Mouse (Mus musculus): ENCODE data around the gene Keap1. TPM values are rescaled to one million over a fixed set of nuclear protein-coding genes. Genes with fewer than 3 reads are reported as not detected.
"Not testable (repeated sequence)": the region's sequence is repeated elsewhere in the genome, so short reads cannot be mapped to it uniquely, and the experiment has no call there.

Keap1 gene
- total RNA-seq (2022) = 10 to 100 TPM; 57.8 to 68.8 (median 59.9) TPM

DNA sequence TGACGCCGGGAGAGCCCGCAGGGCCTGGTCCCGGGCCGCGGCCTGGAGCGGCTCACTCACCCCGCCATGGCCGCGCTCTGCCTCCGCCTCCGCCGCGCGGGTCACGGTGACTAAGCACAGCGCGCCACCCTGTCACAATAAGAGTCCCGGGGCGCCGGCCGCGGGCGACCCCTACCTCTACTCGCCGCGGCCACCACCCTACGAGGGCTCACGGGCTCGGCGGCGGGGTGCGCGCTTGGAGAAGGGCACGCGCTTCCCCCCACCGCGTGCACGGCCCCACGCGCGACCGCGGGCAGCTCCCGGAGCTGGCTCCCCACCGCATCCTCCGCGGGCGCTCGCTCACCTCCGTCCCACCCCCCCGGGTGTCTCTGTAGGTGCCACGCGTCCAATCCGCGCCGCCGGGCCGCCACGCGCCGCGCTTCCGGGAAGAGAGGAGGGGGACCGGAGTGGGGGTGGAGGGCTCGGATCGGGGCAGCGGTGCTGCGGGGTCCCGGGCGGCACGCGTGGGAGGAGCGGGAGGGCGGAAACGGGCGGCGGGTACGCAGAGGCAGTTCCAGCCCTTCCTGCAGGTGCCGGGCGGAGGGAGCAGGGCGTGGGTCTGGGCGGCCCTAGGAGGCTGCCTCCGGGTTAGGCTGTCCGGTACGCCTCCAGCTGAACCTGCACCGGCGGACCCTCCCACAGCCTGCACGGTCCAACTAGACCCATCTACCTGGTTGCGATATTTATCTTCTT, at the start of gene Keap1:
Keap1 (minus strand) TSS at position 629 of the 732 bp plus-strand sequence.
- DNase-seq (ENCODE audit: low spot score in 2 of 2) = peak; percentile 67

DNA sequence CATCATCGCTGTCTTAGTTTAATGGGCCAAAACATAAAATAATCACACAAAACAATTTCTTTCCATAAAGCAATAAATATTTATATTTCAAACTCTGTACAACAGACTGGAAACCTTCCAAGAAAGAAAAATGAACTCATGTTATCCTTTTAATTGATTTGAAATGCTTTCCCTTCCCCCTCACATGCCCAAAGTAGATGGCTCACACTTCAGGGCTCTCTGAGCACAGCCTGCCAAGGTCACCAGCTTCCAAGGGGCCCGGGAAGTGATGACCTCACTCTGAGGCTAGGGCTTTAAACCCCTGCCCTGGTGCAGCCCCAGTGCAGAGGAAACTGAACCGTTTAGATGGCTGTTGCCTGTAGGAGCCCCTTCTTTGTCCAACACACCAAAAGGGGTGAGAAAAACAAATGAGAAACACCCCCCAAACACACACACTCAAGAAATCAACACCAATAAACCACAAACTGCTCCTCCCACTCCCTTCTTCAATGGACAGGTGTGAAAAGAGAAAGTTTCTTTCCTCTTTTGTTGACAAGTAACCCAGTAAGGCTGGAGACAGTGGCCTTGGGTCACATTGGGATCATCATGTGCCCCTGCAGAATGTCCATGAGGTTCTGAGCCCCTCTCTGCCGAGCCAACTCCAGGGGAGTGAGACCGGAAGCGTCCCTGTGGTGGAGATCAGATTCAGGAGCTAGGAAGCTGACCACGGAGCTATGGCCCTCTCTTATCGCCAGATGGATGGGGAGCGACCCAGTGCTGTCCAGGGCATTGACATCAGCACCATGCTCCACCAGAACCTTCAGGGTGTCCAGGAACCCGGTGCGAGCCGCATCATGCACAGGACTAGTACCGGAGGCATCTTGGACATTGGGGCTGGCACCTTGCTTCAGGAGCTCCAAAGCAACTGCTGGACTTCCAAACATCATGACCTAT, 49.5 kb upstream of the Keap1 start:
- DNase-seq (ENCODE audit: low spot score in 2 of 2) = no peak

DNA sequence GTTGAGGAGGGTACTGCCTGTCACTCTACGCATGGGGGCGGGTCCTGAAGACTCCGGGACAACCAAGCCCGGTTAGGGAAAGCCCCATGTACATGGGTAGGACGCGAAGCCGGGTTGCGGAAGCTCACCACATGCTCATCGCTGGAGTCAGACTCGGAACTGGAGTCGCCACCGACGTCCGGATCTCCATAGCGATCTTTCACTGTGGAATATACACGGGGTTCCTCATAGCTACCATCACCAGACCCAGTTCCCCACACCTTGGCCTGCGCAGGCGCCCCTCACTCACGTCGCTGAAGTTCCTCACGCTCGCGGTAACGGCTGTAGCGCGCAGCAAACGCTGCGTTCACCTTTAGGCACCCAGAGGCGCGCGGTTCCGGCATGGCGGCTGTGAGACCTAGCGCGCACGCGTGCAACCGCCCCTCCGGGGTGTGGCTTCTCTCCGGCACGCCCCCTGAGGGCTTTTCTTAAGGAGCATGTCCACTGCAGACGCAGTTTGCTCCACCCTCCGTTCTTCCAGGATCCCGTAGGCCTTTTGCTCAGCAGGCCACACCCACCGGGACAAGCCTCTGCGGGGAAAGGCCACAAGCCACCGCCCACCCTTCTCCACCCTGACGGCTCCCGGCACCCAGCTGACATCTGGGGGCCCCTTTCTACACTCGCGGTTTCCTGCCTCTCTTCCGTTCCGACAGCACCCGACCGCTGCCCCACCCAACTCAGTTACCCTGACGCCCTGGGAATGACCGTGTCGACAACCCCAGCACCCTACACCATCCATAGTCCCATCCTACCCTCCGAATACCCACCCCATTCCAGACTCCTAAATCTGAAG, 48.6 kb upstream of the Keap1 start, which contains the start of gene Kri1:
Kri1 (minus strand) TSS at position 399 of the 832 bp plus-strand sequence.
- DNase-seq (ENCODE audit: low spot score in 2 of 2) = peak; percentile 91 to 98

DNA sequence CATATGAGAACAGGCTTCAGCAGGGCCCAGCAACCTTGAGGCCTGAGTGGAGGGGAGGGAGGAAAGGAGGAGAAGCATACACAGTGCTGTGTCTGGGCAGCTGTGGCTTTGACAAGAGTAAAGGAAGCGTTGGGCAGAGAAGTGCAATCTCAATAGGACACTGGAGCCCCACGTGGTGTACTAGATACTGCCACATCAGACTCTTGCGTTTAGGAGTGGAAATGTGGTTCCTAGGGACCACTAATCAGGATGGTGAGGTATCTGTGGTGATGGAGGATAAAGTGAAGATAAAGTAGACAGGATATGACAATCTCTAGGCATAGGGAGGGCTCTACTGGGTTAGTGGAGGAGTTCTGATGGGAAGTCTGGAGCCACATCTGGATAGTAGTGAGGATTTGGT, 47.6 kb upstream of the Keap1 start:
- DNase-seq (ENCODE audit: low spot score in 2 of 2) = no peak

DNA sequence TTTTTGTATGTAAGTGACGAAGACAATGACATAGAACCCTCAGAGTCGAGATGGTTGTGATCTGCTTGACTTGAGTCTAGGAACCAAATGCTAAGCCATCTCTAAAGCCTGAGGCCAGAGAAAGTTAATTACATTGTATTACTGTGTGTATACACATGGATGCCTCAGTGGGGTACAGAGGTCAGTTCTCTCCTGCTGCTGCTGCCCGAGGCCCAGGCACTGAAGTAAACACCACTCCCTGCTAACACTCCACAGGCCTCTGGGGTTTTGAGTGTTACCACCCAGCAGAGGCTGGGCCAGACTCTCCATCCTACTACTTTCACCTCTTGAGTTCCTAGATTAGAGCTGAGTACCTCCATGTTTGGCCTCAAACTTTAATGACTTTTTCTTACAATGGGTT, 44.8 kb upstream of the Keap1 start:
- no peak for DNase-seq (ENCODE audit: low spot score in 2 of 2)

DNA sequence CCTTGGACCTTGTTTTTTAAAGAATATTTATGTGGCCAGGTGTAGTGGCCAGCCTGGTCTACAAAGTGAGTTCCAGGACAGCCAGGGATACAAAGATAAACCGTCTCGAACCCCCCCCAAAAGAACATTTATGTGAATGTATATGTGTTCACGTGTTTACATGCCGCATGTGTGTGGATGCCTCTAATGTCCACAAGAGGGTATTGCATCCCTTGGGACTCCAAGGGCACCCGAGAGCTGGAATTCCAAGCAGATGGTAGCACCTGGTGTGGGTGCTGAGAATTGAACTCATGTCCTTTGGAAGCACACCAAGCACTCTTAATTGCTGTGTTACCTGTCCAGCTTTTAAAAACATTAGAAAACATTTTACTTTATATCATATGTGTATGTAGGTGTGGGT, 44.4 kb upstream of the Keap1 start:
- no peak for DNase-seq (ENCODE audit: low spot score in 2 of 2)

DNA sequence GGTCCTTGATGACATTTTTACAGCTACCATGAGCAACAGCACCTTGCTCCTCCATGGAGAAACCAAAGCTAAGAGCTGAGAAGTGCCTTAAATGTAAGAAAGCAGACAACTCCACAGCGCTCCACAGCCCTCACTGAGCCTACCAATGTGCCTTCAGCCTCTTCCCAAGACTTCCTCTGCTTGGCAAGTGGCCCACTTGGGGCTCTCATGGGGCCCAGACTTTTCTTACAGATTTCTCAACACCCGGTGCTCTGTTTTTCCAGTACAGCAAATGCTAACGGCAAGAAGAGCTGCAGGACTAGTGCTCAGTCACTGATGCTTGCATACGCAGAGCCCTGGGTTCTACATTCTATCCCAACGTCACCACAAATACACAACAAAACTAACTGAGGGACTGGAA, 38.6 kb upstream of the Keap1 start:
- DNase-seq (ENCODE audit: low spot score in 2 of 2) = no peak

DNA sequence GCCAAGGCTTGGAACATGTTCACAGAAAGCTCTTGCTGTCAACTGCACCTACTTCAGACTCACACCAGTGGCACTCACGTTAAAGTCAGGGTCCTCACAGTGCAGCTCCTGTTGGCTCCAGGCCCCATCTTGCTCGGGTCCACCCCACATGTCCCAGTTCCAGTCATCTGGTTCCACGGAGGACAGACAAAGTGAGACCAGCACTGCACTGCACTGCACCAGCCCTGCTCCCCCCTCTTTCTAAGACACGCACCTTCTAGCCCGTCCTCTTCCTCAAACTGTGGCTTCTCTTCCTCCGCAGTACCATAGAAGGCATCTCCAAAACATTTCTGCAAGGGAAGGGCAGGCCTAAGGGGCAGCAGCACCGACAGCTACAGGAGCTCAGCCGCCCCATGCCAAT, 37.1 kb upstream of the Keap1 start:
- no peak for DNase-seq (ENCODE audit: low spot score in 2 of 2)

DNA sequence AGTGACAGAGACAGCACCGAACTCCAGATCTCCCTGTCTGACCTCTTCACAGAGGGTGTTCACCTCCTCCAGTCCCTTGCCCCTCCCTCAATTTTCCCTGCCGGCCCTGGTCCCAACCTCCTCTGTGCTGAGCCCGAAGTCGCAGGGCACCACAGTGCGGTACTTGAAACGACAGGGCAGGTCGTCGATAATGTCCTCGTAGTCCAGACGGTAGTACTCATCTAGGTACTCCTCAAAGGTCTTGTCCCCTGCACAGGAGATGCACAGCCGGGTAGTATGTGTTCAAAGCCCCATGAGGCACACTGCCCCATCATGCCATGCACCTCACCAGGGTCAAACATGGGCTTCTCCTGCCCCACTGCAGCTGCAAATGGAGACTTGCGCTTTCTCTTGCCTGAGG, 36.6 kb upstream of the Keap1 start:
- DNase-seq (ENCODE audit: low spot score in 2 of 2) = no peak

DNA sequence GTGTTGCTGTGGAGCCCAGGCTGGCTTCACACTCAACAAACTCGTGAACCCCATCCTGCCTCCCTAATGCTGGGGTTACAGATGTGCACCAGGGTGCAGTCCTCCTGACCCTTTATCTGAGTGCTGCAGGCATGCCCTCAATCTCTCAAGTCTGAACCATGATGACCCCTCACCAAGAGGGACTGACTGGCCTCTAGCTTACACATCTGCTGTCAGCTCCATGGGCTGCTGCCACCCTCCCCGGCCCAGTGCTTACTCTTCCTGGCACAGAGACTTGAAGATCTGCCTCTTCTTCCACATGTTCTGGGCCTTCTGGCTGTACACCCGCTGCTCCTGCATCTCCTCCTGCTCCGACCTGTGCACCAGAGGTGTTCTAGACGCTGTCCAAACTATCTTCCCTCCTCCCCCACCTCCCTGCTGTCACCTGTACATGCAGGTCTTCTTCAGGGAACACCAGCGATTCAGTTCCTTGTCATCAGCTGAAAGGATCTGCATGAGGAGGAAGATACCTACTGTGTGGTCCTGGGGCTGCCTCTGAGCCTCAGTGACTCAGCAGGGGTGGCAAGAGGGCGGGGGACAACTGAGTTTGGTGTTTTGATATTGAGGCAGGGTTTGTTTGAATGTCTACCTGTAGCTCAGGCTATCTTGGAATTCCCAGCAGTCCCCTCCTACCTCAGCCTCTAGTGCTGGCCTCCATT, 36.0 kb upstream of the Keap1 start:
- no peak for DNase-seq (ENCODE audit: low spot score in 2 of 2)

DNA sequence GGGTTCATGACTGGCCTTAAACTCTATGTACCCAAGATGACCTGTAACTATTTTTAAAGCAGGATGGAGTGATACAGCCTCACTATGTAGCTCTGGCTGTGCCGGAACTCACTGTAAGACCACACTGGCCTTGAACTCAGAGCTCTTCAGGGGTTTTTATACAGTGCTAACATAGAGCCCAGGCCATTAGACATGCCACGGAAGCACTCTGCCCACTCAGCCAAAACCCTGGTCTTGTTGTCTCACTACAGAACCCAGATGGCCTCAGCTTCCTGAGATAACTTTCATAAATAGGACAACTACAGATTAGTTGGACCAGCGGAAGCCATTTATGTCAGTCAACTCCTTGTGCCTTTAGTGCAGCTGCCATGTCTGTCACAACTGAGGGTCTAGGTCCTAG, 35.2 kb upstream of the Keap1 start:
- no peak for DNase-seq (ENCODE audit: low spot score in 2 of 2)

DNA sequence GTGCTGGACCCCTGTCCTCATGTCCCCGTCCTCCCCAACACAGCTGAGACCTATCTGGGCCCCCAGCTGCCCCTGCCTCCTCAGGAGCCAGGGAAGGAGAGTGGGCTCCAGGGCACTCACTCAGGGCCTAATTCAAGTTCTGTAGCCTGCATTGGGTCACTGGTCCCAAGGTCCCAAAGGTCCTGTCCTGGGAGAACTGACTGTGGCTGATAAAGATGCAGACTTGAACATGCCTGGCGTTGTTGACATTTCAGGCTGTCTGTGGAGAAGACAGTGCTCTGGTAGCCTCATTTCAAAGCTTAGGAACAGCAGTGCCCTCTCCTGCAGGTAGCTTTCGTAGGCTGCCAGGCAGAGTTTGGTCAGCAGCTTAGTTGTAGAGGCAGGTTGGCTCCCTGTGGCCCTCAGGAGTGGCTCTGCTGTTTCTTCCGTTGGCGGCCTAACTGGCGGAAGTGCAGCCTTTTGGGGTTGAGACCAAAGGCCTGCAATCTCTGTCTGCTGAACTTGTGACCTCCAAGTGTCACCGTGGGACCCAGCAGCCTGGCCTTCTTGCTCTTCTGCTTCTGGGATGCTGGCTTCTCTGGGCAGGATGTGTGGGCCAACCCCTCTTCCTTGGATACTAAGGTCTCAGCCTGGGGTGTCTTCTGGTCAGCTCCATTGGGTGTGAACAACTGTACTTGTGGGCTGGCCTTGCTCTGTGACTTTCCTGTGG, 34.5 kb upstream of the Keap1 start:
- DNase-seq (ENCODE audit: low spot score in 2 of 2) = no peak

DNA sequence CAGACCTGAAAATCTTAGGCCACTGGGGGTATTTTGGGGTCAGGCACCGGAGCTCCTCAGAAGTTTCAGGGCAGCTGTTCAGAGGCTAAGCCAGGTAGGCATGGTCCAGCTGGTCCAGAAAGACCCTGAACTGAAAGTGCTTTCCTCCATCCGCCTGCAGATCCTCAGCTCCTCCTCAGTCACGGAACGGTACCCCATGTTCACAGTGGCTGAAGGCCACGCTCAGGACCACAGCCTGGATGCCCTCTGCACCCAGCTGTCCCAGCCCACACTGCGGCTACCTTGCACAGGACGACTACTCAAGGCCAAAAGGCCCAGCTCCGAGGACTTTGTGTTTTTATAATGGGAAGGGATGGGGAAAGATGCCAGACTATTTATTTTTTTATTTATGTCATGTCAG, 33.9 kb upstream of the Keap1 start:
- no peak for DNase-seq (ENCODE audit: low spot score in 2 of 2)

DNA sequence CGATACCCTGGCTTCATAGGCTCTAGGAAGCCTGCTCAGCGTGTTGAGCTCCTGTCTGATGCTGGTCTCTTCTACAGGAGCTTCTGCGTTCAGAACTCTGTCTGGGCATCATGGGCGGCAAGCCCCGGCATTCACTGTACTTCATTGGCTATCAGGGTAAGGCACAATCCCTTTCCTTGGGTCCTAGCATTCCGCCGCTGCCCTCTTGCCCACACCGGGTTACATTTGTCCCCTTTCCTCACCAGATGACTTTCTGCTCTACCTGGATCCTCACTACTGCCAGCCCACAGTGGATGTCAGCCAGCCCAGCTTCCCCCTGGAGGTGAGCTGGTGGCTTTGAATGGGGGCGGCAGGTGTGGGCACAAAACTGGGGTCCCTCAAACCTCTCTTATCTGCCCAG, 33.2 kb upstream of the Keap1 start:
- DNase-seq (ENCODE audit: low spot score in 2 of 2) = no peak

DNA sequence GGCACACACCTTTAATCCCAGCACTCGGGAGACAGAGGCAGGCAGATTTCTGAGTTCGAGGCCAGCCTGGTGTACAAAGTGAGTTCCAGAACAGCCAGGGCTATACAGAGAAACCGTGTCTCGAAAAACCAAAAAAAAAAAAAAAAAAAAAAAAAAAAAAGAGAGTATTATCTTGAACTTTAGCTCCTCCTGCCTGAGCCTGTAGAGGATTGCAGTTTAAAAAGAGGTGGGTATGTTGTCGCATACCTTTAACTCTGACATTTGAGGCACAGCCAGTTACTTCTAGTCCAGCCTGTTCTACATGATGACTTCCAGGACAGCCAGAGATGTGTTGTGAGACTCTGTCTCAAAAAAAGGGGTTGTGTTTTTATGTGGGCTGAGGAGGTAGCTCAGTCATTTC, 30.4 kb upstream of the Keap1 start:
- not testable (repeated sequence) for DNase-seq (ENCODE audit: low spot score in 2 of 2)

DNA sequence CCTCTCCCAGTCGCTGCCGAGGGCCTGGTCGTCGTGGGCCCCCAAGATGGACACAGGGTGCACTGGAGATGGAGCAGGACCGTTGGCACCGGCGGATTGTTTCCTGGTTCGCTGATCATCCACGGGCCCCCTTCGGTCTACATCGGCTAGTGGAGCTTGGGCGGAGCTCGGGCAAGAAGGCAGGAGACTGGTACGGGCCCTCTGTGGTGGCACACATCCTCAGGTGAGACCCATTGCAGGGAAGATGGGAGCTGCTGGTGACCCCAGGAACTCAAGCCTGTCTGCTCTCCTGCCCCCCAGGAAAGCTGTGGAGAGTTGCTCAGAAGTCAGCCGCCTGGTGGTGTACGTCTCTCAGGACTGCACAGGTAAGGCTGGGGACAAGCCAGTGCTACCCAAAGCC, 29.1 kb upstream of the Keap1 start:
- DNase-seq (ENCODE audit: low spot score in 2 of 2) = no peak

DNA sequence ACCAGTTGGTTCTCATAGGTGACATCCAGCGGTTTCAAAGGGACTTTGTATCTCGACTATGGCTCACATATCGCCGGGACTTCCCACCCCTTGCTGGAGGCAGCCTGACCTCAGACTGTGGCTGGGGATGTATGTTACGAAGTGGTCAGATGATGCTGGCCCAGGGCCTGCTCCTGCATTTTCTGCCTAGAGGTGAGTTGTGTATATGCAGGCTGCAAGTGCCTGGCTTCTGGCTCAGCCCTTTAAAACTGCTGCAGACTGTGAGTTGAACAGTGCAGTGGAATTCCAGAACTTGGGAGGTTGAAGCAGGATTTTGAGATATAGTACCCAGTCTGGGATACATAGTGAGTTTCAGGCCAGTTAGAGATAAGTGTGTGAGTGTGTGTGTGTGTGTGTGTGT, 27.7 kb upstream of the Keap1 start:
- DNase-seq (ENCODE audit: low spot score in 2 of 2) = no peak

DNA sequence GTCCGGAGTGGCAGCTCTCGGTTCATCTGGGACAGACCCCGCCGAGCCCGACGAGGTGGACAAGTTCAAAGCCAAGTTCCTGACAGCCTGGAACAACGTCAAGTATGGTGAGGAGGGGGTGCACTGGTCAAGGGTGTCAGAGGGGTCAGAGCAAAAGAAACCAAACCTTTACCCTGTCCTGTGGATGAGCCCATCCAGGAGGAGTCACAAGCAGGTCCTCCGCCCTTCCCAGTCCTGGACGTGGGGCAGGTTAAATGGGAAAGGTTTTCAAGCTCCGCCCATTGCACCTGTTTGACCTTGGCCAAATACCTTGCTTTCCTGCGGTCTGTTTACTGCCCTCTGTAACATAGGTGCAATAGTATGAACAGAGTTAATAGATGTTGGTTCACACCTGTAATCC, 26.4 kb upstream of the Keap1 start:
- DNase-seq (ENCODE audit: low spot score in 2 of 2) = no peak

DNA sequence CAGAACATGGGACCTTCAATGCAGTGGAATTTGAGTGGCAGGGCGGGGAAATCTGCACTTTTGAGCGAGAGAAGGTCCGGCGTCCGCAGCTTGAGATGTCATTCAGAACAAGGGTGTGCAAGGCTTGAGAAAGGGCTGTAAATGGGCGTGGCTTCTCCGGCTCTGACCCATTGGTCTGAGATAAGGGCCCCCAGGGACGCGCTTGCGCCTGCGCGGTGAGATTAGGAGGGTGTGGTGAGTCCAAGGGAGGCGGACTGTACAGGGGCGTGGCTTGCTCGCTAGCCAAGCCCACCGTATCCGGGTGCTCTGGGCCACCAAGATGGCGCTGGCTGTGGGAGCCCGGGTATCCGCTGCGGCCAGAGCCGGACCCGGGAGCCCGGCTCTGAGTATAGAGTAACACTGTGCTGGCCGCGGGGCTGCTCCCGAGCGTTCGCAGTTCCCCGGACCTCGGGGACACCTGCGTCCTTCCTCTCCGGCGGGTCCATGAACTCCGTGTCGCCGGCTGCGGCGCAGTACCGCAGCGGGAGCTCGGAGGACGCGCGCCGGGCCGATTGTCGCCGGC, 25.9 kb upstream of the Keap1 start, which contains the start of gene Atg4d:
Atg4d (plus strand) TSS at position 294 of the 562 bp plus-strand sequence.
- DNase-seq (ENCODE audit: low spot score in 2 of 2) = peak; percentile 89 to 98

All from left cerebral cortex, adult 8-10 months (tissue).